Mouse (Mus musculus) thymus, adult 2 months (tissue): ENCODE measurements around the gene Cldn11. TPM values are rescaled to one million over a fixed set of nuclear protein-coding genes. Genes with fewer than 3 reads are reported as not detected.
"Not testable (repeated sequence)": the region's sequence is repeated elsewhere in the genome, so short reads cannot be mapped to it uniquely, and the experiment has no call there.

Source experiments
- DNase-seq: peaks from one replicate; pipeline ENCODE4 v3.0.0; 2021
- H3K27ac ChIP-seq: fragments of 200-500 bp; 2 replicates; pipeline ENCODE4 v1.5.1; 2012; ENCODE audit warnings: low read length, control low read depth; ENCODE audit not compliant: control insufficient read depth, insufficient read depth
- H3K27me3 ChIP-seq: fragments of 200-500 bp; 2 replicates; pipeline ENCODE4 v1.6.1; 2012; ENCODE audit warnings: mild to moderate bottlenecking, low read length, moderate library complexity, mixed read lengths; ENCODE audit not compliant: control insufficient read depth, insufficient read depth
- H3K36me3 ChIP-seq: fragments of 200-500 bp; 2 replicates; pipeline ENCODE4 v1.6.1; 2012; ENCODE audit warnings: mild to moderate bottlenecking, low read length, moderate library complexity; ENCODE audit not compliant: control insufficient read depth, insufficient read depth
- H3K4me1 ChIP-seq: fragments of 200-500 bp; replicated peaks from 2 replicates; pipeline ENCODE4 v1.6.1; 2012; ENCODE audit warnings: low read length; ENCODE audit not compliant: control insufficient read depth, insufficient read depth
- H3K4me3 ChIP-seq: fragments of 200-500 bp; 2 replicates; pipeline ENCODE4 v1.5.1; 2012; ENCODE audit warnings: mild to moderate bottlenecking, low read length, control low read depth, moderate library complexity; ENCODE audit not compliant: control insufficient read depth, insufficient read depth
- CTCF ChIP-seq: fragments of 200-500 bp; IDR thresholded peaks from 2 replicates; pipeline ENCODE4 v1.5.1; 2012; ENCODE audit warnings: mild to moderate bottlenecking, control low read depth, low read length, moderate library complexity, borderline replicate concordance; ENCODE audit not compliant: control insufficient read depth, poor library complexity, insufficient read depth; ENCODE audit errors: extremely low read depth
- POLR2A ChIP-seq: fragments of 200-500 bp; IDR thresholded peaks from 2 replicates; pipeline ENCODE4 v1.6.1; 2012; ENCODE audit warnings: mild to moderate bottlenecking, low read length, control low read depth, moderate library complexity; ENCODE audit not compliant: control insufficient read depth, poor library complexity, insufficient read depth; ENCODE audit errors: extremely low read depth
- WGBS: fragments of 180-500 bp; shearing (Covaris S2); methylation state at CpG from one replicate; pipeline ENCODE4 v1.1.7; 2018; 5-methylcytosine and 5-hydroxymethylcytosine counted together
- polyA plus RNA-seq: library from polyadenylated mRNA; depleted of rRNA; stranded (reverse); fragments of >200 nt; gene quantifications from 2 replicates; pipeline ENCODE4 v1.2.3, GENCODE M21; 2012

Cldn11 gene
- polyA plus RNA-seq, 1 experiment = 1.5 TPM

DNA sequence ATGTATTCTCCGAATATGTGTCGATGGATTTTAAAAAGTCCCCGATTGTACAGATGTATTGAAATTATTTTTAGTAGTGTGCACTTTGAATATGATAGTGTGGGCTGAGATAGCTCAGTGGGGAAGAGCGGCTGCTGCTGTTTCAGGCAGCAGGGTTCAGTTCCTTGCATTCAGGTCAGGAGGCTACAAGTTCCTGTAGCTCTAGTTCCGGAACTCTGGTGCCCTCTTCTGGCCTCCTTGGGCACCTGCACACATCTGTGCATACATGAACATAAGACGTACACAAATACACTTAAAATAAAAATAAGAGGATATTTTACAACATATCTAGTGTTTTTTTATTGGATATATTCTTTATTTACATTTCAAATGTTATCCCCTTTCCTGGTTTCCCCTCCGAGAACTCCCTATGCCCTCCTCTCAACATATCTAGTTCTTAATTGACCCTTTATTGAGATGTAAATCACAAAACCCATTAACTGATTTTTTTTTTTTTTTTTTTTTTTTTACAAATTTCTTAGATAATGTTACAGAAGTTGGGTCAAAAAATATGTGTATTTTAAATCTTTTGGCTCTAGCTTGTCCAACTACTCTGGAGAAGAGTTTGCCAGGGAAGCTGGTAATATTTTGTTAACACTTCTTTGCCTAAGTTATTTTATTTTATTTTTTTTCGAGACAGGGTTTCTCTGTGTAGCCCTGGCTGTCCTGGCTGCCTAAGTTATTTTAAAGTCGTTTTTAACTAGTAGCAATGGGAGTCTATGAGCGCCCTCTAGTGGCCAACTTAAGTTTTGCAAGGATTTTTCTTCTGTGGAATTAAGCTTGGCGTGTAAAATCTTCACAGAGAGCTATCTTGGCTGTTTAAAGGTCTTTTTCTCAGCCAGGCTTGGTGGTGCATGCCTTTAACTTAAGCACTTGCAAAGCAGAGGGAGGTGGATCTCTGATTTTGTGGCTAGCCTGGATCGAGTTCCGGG lies 11.0 kb upstream of the Cldn11 start:
- Histone ChIP-seq H3K36me3 (no peaks in the 10 kb centered on the region), H3K4me1 (no peaks in the 10 kb centered on the region), H3K4me3 (no peak overlapping the region), H3K27me3 (no peaks in the 10 kb centered on the region), H3K27ac (no peak overlapping the region)
- 59% methylated on average over 13 of the region's 13 CpGs for WGBS
- TF ChIP-seq CTCF (no peak; the same call in 1 of the 2 replicates), POLR2A (no peak)
- peak; percentile 75 for DNase-seq

DNA sequence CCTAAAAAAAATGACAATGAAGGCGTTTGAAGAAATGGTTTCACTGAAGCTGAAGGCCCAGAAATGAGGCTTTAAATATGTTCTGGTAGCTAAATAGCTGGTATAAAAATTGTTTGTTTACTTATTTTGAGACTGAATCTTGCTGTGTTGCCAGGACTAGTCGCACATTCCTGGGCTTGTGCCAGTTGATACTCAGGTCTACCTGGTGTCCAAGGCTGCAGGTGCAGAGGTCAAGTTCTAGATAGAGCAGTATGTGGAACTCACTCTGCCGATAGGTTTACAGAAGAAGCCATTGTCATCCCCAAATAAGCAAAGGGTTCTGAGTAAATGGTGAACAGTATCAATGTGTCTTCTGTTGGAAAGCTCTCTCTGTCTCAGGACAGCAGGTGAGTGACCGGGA lies 8.1 kb upstream of the Cldn11 start:
- Histone ChIP-seq H3K36me3 (no peaks in the 10 kb centered on the region), H3K27ac (no peak overlapping the region), H3K27me3 (no peaks in the 10 kb centered on the region), H3K4me3 (no peak overlapping the region), H3K4me1 (0 out of 2 replicates have a peak, but pooled peaks cover 2% of the 10 kb centered on the region)
- no peak for TF ChIP-seq POLR2A
- no peak for TF ChIP-seq CTCF
- 95% methylated on average over 4 of the region's 4 CpGs for WGBS
- no peak for DNase-seq

DNA sequence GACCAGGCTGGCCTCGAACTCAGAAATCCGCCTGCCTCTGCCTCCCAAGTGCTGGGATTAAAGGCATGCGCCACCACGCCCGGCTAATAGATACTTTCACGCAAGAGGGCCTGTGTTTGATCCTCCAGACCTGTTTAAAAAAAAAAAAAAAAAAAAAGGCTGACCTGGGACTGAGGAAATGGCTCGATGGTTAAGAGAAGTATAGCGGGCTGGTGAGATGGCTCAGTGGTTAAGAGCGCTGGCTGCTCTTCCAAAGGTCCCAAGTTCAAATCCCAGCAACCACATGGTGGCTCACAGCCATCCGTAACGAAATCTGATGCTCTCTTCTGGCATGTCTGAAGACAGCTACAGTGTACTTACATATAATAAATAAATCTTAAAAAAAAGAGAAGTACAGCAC lies 4.5 kb upstream of the Cldn11 start:
- H3K4me1 ChIP-seq = peaks cover 10% of the 10 kb centered on the region; the same call in 1 of the 2 replicates
- 86% methylated on average over 11 of the region's 11 CpGs for WGBS
- H3K4me3 ChIP-seq, H3K27me3 ChIP-seq, DNase-seq, H3K27ac ChIP-seq, H3K36me3 ChIP-seq: not testable (repeated sequence)

DNA sequence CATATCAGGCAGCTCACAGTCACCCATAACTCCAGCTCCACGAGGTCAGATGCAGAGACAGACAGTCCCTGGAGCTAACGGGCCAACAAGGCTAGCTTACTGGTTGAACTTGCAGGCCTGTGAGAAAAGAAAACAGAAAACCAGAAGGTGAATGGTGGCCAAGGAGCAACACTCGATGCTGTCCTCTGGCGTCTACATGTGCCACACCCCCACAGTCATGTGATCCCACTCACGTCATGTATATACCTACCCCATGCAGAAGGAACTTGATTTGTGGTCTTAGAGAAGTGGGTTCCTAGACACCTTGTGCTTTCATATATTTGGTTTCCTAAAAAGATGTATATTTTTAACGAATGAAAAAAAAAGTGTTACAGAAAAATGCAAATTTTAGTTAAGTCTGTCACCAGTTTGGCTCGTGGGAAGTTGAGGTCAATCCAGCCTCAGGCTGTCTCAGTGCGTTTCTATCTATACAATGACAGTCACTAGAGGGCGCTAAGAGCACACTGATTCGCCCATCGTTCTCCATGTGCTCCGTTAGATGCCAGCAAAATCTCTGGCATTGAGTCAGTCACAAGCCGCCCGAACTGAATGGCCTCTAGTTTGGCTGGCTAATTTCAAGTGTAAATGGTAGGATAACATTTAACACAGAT lies 4.0 kb upstream of the Cldn11 start:
- WGBS = 8% methylated on average over 14 of the region's 14 CpGs
- no peak overlapping the region for H3K27ac ChIP-seq
- H3K4me1 ChIP-seq = peaks cover 10% of the 10 kb centered on the region; the same call in 1 of the 2 replicates
- DNase-seq = peak; percentile 45
- H3K4me3 ChIP-seq = no peak overlapping the region
- TF ChIP-seq CTCF (no peak), POLR2A (no peak)
- H3K27me3 ChIP-seq = peaks cover 7% of the 10 kb centered on the region; the same call in 1 of the 2 replicates
- no peaks in the 10 kb centered on the region for H3K36me3 ChIP-seq

DNA sequence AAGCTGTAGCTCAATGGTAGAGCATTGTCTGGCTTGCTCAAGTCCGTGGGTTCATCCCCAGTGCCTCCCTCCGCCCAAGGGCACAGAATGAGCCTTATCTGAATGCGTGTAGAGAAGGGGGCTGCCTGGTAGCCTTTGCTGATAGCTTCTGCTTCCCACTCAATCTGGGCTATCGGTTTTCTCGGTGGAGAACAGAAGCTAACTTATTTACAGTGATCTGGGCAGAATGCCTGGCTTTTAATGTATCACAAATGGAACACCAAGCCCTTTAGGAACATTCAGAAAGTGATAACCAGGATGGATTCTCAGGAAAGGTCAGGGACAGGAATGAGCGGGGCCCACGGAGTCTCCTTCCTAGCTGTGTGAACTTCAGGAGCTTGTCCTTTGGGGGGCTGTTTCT lies 1.1 kb upstream of the Cldn11 start:
- TF ChIP-seq POLR2A = no peak
- TF ChIP-seq CTCF = no peak
- no peak for DNase-seq
- Histone ChIP-seq H3K27ac (no peak overlapping the region), H3K36me3 (no peaks in the 10 kb centered on the region), H3K4me3 (no peak overlapping the region), H3K4me1 (peaks cover 10% of the 10 kb centered on the region; the same call in 1 of the 2 replicates), H3K27me3 (peaks cover 7% of the 10 kb centered on the region; the same call in 1 of the 2 replicates)
- 89% methylated on average over 7 of the region's 7 CpGs for WGBS

DNA sequence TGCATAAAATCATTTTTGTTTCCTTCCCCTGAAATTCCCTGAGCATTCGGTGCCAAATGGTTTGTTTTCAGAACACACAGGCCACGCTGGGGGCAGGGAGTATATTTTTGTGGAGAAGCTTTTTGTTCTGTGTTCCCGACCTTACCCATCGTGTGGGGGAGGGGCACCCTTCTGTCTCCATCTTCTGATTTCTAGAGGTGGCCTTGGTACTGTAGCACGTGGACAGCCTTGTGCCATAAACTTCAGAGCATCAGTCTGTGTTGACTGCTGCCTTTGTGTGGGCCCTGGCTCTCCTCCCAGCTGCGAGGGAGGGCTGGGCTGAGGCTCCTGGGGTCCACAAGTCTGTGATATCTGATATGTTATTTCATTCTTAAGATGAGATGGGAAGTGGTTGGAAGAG lies 2.4 kb downstream of the Cldn11 start:
- no peak overlapping the region for H3K27ac ChIP-seq
- DNase-seq = no peak
- no peak overlapping the region for H3K4me3 ChIP-seq
- H3K36me3 ChIP-seq = no peaks in the 10 kb centered on the region
- peaks cover 7% of the 10 kb centered on the region; the same call in 1 of the 2 replicates for H3K27me3 ChIP-seq
- WGBS = 76% methylated on average over 6 of the region's 6 CpGs
- TF ChIP-seq CTCF (no peak), POLR2A (no peak)
- peaks cover 8% of the 10 kb centered on the region; the same call in 1 of the 2 replicates for H3K4me1 ChIP-seq
